Mouse (Mus musculus) kidney, postnatal 14 days (tissue): Measurements from ENCODE around the gene Zfp574.

Source experiments
- DNase-seq: peaks from one replicate; pipeline ENCODE4 v3.0.0; 2022; ENCODE audit warnings: mixed read lengths

The Zfp574 gene

GRCm38 (mm10) chr7:25120061-25120834 is 47.9 kb downstream of the Zfp574 start:
- no peak for DNase-seq

GRCm38 (mm10) chr7:25121240-25121786 is 48.9 kb downstream of the Zfp574 start:
- DNase-seq = no peak

- no peak for DNase-seq
These were observed 53.4 kb downstream of the Zfp574 start for GRCm38 (mm10) chr7:25125716-25126281.

DNA sequence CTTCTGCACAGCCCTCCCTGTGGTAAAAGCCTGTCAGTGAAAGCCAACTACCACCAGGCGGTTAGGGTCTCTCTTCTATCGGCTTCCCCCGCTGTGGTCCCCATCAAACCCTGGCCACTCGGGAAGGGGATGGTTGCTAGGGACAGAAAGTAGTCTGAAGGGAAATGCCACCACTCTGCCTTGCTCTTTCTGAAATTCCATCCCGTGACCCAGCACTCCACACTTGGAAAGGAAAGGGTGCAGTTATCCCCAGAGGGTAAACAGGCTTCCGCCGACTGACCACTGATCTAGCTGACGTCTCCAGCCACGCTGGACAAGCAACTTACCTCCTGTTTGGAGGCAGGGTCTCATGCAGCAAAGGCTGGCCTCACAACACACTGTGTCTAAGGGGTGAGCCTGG is 55.6 kb downstream of the Zfp574 start:
- DNase-seq = no peak

GRCm38 (mm10) chr7:25129390-25129979 is 57.1 kb downstream of the Zfp574 start:
- no peak for DNase-seq

- DNase-seq = no peak
These were observed 58.2 kb downstream of the Zfp574 start for GRCm38 (mm10) chr7:25130565-25130964.

DNA sequence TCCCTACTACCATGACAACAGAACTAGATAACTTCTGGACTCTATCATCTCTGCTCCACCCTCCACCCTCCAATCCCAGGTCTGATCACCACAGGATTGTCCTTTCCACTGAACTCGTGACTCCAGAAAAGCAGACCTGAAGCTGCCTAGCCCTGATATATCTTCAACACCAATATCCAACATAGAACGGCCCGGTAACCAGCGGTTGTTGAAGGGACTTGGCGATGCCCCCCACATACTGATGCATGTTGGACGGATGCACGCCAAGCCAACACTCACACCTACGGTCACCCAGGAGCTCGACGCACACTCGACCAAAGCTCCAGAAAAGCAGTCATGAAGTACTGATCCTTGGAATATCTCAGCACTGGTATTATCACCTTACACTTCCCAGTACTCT is 58.9 kb downstream of the Zfp574 start:
- DNase-seq = no peak

DNA sequence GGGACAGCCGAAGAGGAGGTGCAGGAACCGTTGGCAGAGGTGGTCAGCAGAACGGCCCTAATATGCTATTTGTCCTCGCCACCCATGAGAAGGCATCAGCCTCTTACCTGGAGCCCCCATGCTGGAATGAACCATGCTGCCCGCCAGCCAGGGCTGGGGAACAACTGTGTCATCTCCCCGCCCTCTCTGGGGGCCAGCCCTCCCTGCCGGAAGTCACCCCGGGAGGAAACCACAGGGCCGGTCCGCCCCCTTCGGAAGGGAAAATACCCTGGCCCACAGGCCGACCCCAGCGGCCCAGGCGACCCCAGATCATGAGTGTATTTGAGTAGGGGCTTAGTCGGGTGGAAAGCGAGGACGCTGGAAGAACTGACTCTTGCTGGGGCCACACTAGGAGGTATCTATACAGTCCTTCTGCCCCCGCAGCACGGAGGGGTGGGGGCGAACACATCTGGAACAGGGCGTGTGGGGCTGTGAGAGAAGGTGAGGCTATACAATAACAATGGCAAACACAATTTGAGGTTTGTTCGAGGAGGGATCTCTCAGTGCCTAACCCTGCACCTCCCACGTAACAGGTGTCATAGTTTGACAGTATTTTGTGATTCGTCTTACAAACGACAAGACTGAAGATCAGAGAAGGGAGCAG is 60.1 kb downstream of the Zfp574 start:
- DNase-seq = no peak
